Mouse (Mus musculus): Measurements from ENCODE around the gene Taldo1.

DNA sequence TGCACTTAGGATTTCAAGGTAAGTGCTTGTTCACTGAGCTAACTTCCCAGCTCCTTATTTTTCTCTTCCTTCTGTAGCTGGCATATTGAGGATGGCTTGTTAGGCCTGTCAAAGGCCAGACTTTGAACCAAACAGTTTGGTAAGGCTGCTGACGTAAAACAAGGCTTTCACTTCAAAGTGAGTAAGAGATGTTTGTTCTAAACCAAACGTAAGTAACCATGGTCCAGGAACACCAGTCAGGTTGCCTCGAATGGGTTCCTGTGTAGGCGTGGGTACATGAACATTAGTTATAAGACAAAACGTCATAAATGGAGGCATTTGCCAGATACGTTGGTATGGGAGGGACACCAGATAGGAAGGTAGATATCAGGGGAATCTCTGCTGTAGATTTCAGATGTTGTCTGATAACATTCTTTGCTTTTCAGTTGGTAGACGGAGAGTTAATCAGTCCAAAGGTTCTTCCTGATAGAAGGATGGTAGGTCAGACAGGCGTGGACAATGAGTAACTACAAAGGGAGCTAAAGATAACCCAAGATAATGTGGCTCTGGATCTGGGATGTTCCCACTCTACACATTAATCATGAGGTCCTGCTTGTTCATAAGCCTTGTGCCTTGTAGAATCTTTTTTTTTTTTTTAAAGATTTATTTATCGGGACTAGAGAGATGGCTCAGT lies 28.2 kb downstream of the Taldo1 start:
- TF ChIP-seq GATA1 (IDR thresholded peaks at IDR 0.05; ENCODE audit: borderline replicate concordance, low read length): no peak
- TF ChIP-seq FLI1 (IDR thresholded peaks at IDR 0.05; ENCODE audit: low read length): no peak
